Mouse (Mus musculus) CD8-positive naive resting alpha-beta T cell, adult 57 days (primary cell): Measurements from ENCODE around the gene Gm4567. TPM values are rescaled to one million over a fixed set of nuclear protein-coding genes. Genes with fewer than 3 reads are reported as not detected.

Experiments used
- total RNA-seq: library from RNA; stranded (reverse); gene quantifications from one replicate; pipeline ENCODE4 v1.2.4, GENCODE M21; 2023

Gene Gm4567
- not detected for total RNA-seq

GRCm38 (mm10) chr7:22719610-22720009 is at the start of gene Gm4567:
TSS of gene Gm4567 (minus strand) at chr7:22719710.

GRCm38 (mm10) chr7:22761397-22761796 is 41.9 kb upstream of the Gm4567 start, which contains the start of gene Vmn1r157:
TSS of gene Vmn1r157 (plus strand) at chr7:22761697.

GRCm38 (mm10) chr7:22692217-22692616 is 27.3 kb downstream of the Gm4567 start, which contains the start of gene Gm8693:
TSS of gene Gm8693 (minus strand) at chr7:22692317.

Other genes starting within 250 kb of the Gm4567 start
- gene Vmn1r151, start 220.0 kb downstream of the Gm4567 start, total RNA-seq = not detected
- not detected for gene Vmn1r152, start 196.7 kb downstream of the Gm4567 start, total RNA-seq
- not detected for gene Gm8677, start 184.8 kb downstream of the Gm4567 start, total RNA-seq
- not detected for gene Gm4201, start 154.4 kb downstream of the Gm4567 start, total RNA-seq
- gene Gm4565, start 131.6 kb downstream of the Gm4567 start, total RNA-seq = not detected
- gene Vmn1r155, start 61.7 kb downstream of the Gm4567 start, total RNA-seq = not detected
- gene Gm8693, start 27.4 kb downstream of the Gm4567 start, total RNA-seq = not detected
- gene Vmn1r157, start 42.0 kb upstream of the Gm4567 start, total RNA-seq = not detected
- gene Vmn1r158, start 71.1 kb upstream of the Gm4567 start, total RNA-seq = not detected
- gene Vmn1r159, start 123.9 kb upstream of the Gm4567 start, total RNA-seq = not detected
- not detected for gene Vmn1r160, start 151.5 kb upstream of the Gm4567 start, total RNA-seq